Mouse (Mus musculus): ENCODE results near the gene Ugt1a7c. TPM values are rescaled to one million over a fixed set of nuclear protein-coding genes. Genes with fewer than 3 reads are reported as not detected.
"Not testable (repeated sequence)": the region's sequence is repeated elsewhere in the genome, so short reads cannot be mapped to it uniquely, and the experiment has no call there.

The Ugt1a7c gene
- polyA plus RNA-seq, 1 experiment from 2014 or later, result 0.94 TPM

DNA sequence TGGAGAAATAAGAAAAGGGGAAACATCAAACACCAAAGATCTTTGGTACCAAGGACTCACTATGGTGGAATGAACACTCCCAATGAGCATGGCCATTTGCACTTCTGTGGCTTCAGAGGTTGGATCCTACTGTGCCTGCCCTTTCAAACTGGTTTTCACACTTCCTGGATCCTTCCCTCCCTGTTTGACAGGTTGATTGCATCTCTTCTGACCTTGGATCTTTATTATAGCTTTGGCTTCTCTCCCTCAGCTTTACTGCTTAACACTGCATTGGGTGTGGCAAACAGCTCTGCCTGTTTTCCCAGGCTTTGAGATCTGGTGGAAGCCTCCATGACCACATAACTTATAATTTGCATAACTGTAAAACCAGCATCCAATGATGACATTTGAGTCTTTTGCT lies 125.5 kb downstream of the Ugt1a7c start:
- Histone ChIP-seq H3K9me3 (replicated peaks; ENCODE audit: control insufficient read depth, low read length, poor library complexity, severe bottlenecking) (peaks cover 27% of the 10 kb centered on the region), H3K4me1 (ENCODE audit: control insufficient read depth, insufficient read depth, low read length) (no peaks in the 10 kb centered on the region), H3K27ac (ENCODE audit: low read length) (no peak overlapping the region), H3K4me2 (ENCODE audit: low read length) (no peak overlapping the region), H3K36me3 (ENCODE audit: control insufficient read depth, insufficient read depth, low read length) (no peaks in the 10 kb centered on the region), H3K4me3 (ENCODE audit: low read depth, low read length) (no peak overlapping the region), H3K27me3 (ENCODE audit: control insufficient read depth, insufficient read depth, low read depth, low read length) (no peaks in the 10 kb centered on the region), H3K9ac (ENCODE audit: low read depth, low read length) (no peak overlapping the region)
- no peak for ATAC-seq

GRCm38 (mm10) chr1:88222216-88222615 lies 127.4 kb downstream of the Ugt1a7c start:
- H3K27me3 ChIP-seq (ENCODE audit: control insufficient read depth, insufficient read depth, low read depth, low read length), result no peaks in the 10 kb centered on the region
- H3K9me3 ChIP-seq (replicated peaks; ENCODE audit: control insufficient read depth, low read length, poor library complexity, severe bottlenecking), result peaks cover 28% of the 10 kb centered on the region
- no peaks in the 10 kb centered on the region for H3K4me1 ChIP-seq (ENCODE audit: control insufficient read depth, insufficient read depth, low read length)
- H3K9ac ChIP-seq (ENCODE audit: low read depth, low read length), result no peak overlapping the region
- H3K27ac ChIP-seq (ENCODE audit: low read length), result no peak overlapping the region
- H3K4me3 ChIP-seq (ENCODE audit: low read depth, low read length), result no peak overlapping the region
- no peaks in the 10 kb centered on the region for H3K36me3 ChIP-seq (ENCODE audit: control insufficient read depth, insufficient read depth, low read length)
- ATAC-seq, result no peak
- no peak overlapping the region for H3K4me2 ChIP-seq (ENCODE audit: low read length)
- WGBS, result 50% methylated on average over 2 of the region's 2 CpGs

DNA sequence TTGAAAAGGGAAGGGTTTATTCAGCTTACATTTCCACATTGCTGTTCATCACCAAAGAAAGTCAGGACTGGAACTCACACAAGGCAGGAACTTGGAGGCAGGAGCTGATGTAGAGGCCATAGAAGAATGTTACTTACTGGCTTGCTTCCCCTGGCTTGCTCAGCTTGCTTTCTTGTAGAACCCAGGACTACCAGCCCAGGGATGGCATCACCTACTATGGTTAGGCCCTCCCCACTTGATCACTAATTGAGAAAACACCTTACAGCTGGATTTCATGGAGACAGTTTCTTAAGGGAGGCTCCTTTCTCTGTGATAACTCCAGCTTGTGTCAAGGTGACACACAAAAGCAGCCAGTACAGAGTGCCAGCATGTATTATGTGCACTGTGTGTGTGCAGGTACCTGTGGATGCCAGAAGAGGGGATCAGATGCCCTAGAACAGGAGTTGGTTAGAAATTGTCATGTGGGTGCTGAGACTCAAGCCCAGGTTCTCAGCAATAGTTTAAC lies 128.2 kb downstream of the Ugt1a7c start:
- not testable (repeated sequence) for H3K27me3 ChIP-seq (ENCODE audit: control insufficient read depth, insufficient read depth, low read depth, low read length); H3K27ac ChIP-seq (ENCODE audit: low read length); H3K4me3 ChIP-seq (ENCODE audit: low read depth, low read length); H3K36me3 ChIP-seq (ENCODE audit: control insufficient read depth, insufficient read depth, low read length); H3K9ac ChIP-seq (ENCODE audit: low read depth, low read length); ATAC-seq; H3K4me2 ChIP-seq (ENCODE audit: low read length); H3K4me1 ChIP-seq (ENCODE audit: control insufficient read depth, insufficient read depth, low read length)
- H3K9me3 ChIP-seq (replicated peaks; ENCODE audit: control insufficient read depth, low read length, poor library complexity, severe bottlenecking), result peaks cover 32% of the 10 kb centered on the region

DNA sequence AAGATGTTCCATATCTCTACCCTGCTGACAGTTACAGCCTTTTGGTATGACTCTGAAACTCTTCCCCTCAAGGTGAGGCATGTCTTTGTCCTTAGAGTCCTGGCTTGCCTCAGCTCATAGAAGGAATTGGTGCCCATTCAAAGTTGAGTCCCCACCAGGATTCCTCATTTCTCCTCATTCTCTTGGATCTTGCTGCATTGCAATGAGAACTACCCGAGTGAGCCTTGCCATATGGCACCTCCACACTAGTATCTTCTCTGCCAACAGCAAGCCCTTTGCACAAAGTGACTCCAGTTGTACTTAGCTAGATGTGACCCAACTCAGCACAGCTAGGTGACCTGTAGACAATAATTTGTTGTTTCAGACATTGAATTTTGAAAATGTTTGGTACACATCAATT lies 128.7 kb downstream of the Ugt1a7c start:
- no peak overlapping the region for H3K9ac ChIP-seq (ENCODE audit: low read depth, low read length)
- no peak overlapping the region for H3K27ac ChIP-seq (ENCODE audit: low read length)
- H3K36me3 ChIP-seq (ENCODE audit: control insufficient read depth, insufficient read depth, low read length), result no peaks in the 10 kb centered on the region
- no peak overlapping the region for H3K4me3 ChIP-seq (ENCODE audit: low read depth, low read length)
- H3K4me1 ChIP-seq (ENCODE audit: control insufficient read depth, insufficient read depth, low read length), result no peaks in the 10 kb centered on the region
- 48% methylated on average over 1 of the region's 1 CpGs for WGBS
- no peaks in the 10 kb centered on the region for H3K27me3 ChIP-seq (ENCODE audit: control insufficient read depth, insufficient read depth, low read depth, low read length)
- H3K9me3 ChIP-seq (replicated peaks; ENCODE audit: control insufficient read depth, low read length, poor library complexity, severe bottlenecking), result peaks cover 37% of the 10 kb centered on the region
- H3K4me2 ChIP-seq (ENCODE audit: low read length), result no peak overlapping the region
- no peak for ATAC-seq

DNA sequence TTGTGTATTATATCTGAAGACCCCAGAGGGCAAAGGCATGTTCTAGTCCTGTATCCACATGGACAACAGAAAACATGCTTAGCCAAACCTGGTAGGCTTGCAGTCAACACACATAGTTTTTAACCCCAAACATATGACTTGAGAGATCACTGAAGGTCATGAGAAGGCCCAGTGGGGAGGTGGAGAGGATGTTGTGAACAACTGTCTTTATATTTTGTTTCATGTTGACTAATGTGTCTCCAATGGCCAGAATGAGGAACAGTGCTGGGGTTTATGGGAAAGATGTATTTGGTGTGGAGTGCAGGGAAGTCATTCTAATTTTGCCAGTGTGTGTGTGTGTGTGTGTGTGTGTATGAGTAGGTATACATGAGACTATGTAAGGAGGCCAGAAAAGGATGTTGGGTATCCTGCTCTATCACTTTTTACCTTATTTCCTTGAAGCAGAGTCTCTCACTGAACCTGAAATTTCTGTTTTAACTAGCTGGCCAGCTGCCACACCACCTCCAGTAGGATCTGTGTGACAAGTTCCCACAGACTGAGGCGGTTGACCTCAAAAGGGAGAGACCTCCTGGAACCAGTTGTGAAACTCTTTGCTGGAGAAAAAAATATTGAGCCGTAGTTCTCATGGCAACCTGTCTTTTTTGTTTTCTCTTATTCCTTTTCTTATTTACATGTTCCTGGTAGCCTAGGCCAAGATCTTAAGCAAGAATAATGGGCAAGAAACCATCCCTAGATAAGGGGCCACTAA lies 129.3 kb downstream of the Ugt1a7c start:
- Histone ChIP-seq H3K36me3 (ENCODE audit: control insufficient read depth, insufficient read depth, low read length) (no peaks in the 10 kb centered on the region), H3K4me3 (ENCODE audit: low read depth, low read length) (no peak overlapping the region), H3K27me3 (ENCODE audit: control insufficient read depth, insufficient read depth, low read depth, low read length) (no peaks in the 10 kb centered on the region), H3K4me1 (ENCODE audit: control insufficient read depth, insufficient read depth, low read length) (no peaks in the 10 kb centered on the region), H3K27ac (ENCODE audit: low read length) (no peak overlapping the region), H3K9ac (ENCODE audit: low read depth, low read length) (no peak overlapping the region), H3K4me2 (ENCODE audit: low read length) (no peak overlapping the region), H3K9me3 (replicated peaks; ENCODE audit: control insufficient read depth, low read length, poor library complexity, severe bottlenecking) (peaks cover 43% of the 10 kb centered on the region)
- 71% methylated on average over 2 of the region's 2 CpGs for WGBS
- no peak for ATAC-seq

DNA sequence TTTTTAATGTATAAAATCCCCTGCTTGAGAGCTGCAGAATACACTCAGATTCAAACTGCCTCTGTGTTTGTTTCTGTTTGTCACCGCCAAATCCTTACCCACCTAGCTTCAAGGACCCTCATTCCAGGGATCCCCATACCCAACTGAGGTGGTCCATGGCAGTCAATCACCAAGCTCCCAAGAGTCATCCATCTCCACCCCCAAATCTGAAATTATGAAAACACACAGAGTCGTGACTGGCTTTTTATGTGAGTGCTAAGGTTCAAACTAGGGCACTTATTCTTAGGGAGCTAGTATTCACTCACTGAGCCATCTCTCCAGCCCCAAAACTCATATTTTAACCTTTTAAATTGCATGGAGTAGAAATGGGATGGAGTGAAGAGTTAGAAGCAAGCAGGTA lies 130.4 kb downstream of the Ugt1a7c start:
- H3K9me3 ChIP-seq (replicated peaks; ENCODE audit: control insufficient read depth, low read length, poor library complexity, severe bottlenecking), result peaks cover 54% of the 10 kb centered on the region
- H3K27me3 ChIP-seq (ENCODE audit: control insufficient read depth, insufficient read depth, low read depth, low read length); H3K27ac ChIP-seq (ENCODE audit: low read length); H3K4me3 ChIP-seq (ENCODE audit: low read depth, low read length); H3K4me1 ChIP-seq (ENCODE audit: control insufficient read depth, insufficient read depth, low read length); H3K4me2 ChIP-seq (ENCODE audit: low read length); H3K9ac ChIP-seq (ENCODE audit: low read depth, low read length); ATAC-seq; H3K36me3 ChIP-seq (ENCODE audit: control insufficient read depth, insufficient read depth, low read length): not testable (repeated sequence)
- 37% methylated on average over 2 of the region's 2 CpGs for WGBS

- Histone ChIP-seq H3K9me3 (replicated peaks; ENCODE audit: control insufficient read depth, low read length, poor library complexity, severe bottlenecking) (peaks cover 58% of the 10 kb centered on the region), H3K4me3 (ENCODE audit: low read depth, low read length) (no peak overlapping the region)
These were observed 130.9 kb downstream of the Ugt1a7c start for GRCm38 (mm10) chr1:88225741-88226140.

GRCm38 (mm10) chr1:88226670-88227379 lies 132.0 kb downstream of the Ugt1a7c start, which contains the start of gene Mroh2a:
TSS of gene Mroh2a (plus strand) at chr1:88226986.
- H3K4me3 ChIP-seq (ENCODE audit: low read depth, low read length), result no peak within 1 kb of the TSS
- H3K27me3 ChIP-seq (ENCODE audit: control insufficient read depth, insufficient read depth, low read depth, low read length), result no peaks in the 10 kb centered on the region
- no peak within 1 kb of the TSS for H3K27ac ChIP-seq (ENCODE audit: low read length)
- peaks cover 69% of the 10 kb centered on the region for H3K9me3 ChIP-seq (replicated peaks; ENCODE audit: control insufficient read depth, low read length, poor library complexity, severe bottlenecking)
- no peak within 1 kb of the TSS for H3K4me2 ChIP-seq (ENCODE audit: low read length)
- 55% methylated on average over 5 of the region's 5 CpGs for WGBS
- H3K36me3 ChIP-seq (ENCODE audit: control insufficient read depth, insufficient read depth, low read length), result no peaks in the 10 kb centered on the region
- H3K4me1 ChIP-seq (ENCODE audit: control insufficient read depth, insufficient read depth, low read length), result no peaks in the 10 kb centered on the region
- no peak within 1 kb of the TSS for H3K9ac ChIP-seq (ENCODE audit: low read depth, low read length)
- no peak for ATAC-seq

More at GRCm38 (mm10) chr1:88225741-88226140, 130.9 kb downstream of the Ugt1a7c start:
- ATAC-seq, result no peak
- Histone ChIP-seq H3K27me3 (ENCODE audit: control insufficient read depth, insufficient read depth, low read depth, low read length) (no peaks in the 10 kb centered on the region), H3K36me3 (ENCODE audit: control insufficient read depth, insufficient read depth, low read length) (no peaks in the 10 kb centered on the region), H3K9ac (ENCODE audit: low read depth, low read length) (no peak overlapping the region), H3K4me2 (ENCODE audit: low read length) (no peak overlapping the region), H3K4me1 (ENCODE audit: control insufficient read depth, insufficient read depth, low read length) (no peaks in the 10 kb centered on the region), H3K27ac (ENCODE audit: low read length) (no peak overlapping the region)

GRCm38 (mm10) chr1:88227482-88227881 lies 132.6 kb downstream of the Ugt1a7c start:
- H3K27ac ChIP-seq (ENCODE audit: low read length), result no peak overlapping the region
- no peak overlapping the region for H3K4me2 ChIP-seq (ENCODE audit: low read length)
- H3K9ac ChIP-seq (ENCODE audit: low read depth, low read length), result no peak overlapping the region
- H3K9me3 ChIP-seq (replicated peaks; ENCODE audit: control insufficient read depth, low read length, poor library complexity, severe bottlenecking), result peaks cover 72% of the 10 kb centered on the region
- no peak overlapping the region for H3K4me3 ChIP-seq (ENCODE audit: low read depth, low read length)
- H3K4me1 ChIP-seq (ENCODE audit: control insufficient read depth, insufficient read depth, low read length), result no peaks in the 10 kb centered on the region
- 63% methylated on average over 2 of the region's 2 CpGs for WGBS
- no peaks in the 10 kb centered on the region for H3K36me3 ChIP-seq (ENCODE audit: control insufficient read depth, insufficient read depth, low read length)
- no peak for ATAC-seq
- no peaks in the 10 kb centered on the region for H3K27me3 ChIP-seq (ENCODE audit: control insufficient read depth, insufficient read depth, low read depth, low read length)

All from midbrain, embryonic 16.5 days (tissue).